Mouse (Mus musculus) frontal cortex, postnatal 14 days (tissue): ENCODE results near the gene Tbx1.

Experiments used
- DNase-seq, 2 experiments: peaks; one replicate each; pipeline ENCODE4 v3.0.0; 2022; ENCODE audit warnings: low spot score in 2 of 2

Tbx1 gene

DNA sequence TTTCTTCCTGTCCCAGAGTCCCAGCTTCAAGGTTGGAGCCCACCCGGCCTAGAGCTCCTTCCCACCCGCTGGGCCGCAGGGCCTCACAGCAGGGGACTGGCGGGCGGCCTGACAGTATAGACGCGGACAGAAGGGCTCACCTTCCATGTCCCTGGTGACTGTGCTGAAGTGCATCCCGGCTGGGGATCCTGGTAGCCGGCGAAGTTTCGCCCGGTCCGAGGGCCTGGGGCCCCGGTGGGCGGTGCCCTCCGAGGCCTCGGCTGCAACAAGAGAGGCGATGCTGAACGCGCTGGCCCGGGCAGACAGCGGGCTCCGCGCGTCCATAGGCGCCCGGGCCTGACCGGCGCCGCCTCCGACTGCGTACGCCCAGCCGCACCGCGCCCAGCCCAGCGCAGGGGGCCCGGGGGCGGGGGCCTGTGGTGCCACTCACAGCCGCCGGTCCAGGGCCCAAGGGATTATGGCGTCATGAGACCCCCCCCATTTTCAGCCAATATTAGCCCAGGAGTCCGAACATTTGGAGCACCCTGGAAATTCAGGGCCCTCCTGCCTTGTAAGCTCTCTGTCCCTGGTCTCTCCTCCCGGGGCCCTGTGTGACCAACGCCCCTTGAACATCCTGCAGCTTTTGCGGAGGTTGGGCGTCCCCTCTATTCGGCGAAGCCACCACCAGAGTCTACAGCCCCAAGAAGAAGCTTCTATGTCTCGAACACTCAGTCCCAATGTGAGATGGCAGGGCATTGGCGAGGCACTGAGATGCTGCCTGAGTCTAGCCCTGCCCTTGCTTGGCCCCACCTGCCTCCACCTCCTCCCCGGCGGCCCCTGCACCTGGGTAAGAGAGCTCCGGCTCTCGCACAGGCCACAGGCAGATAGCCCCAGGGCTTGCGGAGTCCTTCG, 2.4 kb downstream of the Tbx1 start:
- no peak for DNase-seq

DNA sequence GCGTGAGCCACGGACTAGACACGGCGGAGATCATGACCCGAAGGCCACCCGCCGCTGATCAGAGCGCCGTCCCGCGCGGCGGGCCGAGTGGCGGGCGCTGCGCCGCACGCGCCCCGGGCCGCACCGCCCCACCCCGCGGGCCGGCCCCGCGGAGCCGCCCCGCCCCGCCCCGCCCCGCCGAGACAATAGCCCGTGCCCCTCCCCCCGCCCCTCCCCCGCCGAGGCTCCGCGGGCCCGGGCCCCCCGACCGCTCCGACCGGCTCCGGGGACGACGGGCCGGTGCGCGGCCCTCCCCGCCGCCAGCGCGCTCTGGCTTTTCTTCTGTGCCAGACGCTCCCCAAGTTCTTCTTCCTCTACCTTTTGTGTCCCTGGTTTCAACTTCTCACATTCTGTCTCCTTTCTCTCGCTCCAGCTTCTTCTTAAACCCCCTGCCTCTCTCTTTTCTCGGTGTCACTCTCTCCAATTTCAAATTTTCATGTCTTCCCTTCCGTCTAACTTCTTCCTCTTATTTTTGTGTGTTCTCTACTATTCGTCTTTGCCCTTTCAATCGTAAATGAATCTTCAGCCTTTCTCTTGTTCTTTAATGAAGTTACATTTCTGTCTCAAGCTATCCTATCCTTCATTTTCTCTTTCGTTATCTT, 3.4 kb downstream of the Tbx1 start:
- no peak for DNase-seq

DNA sequence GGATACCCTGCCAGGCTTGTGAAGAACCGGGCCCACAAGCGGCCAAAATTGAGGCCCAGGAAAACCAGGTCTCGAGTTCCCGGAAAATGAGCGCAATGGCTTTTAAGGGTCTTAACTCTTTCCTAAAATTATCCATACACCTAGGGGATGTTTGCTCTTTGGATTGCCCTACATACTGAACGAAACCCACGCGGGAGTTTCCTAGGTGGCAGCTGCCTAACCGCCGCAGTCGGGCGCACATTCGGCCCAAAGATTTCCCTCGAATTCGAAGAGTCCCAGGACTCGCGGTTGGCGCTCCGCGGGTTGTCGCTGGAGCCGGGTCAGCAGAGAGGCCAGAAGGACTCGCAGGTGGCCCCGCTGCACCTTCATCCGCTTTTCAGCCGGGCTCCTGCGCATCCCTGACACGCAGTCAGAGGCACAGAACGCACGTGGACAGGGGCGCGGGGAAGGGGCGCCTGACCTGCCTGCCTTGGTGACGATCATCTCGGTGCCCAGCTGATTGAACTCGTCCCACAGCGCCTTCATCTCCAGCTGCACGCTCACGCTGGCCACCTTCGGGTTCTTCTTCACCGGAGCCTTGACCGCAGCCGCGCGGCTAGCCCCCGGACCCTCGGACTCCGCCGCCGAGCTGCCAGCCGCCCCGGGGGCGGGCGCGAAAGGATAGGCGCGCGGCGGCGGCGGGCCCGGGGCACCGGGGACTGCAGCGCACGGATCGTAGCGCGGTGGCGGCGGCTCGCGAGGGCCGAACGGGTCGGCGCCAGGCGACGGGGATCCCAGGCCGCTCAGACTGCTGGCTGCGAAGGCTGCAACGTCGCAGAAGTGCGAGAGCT, 4.2 kb downstream of the Tbx1 start:
- no peak for DNase-seq

DNA sequence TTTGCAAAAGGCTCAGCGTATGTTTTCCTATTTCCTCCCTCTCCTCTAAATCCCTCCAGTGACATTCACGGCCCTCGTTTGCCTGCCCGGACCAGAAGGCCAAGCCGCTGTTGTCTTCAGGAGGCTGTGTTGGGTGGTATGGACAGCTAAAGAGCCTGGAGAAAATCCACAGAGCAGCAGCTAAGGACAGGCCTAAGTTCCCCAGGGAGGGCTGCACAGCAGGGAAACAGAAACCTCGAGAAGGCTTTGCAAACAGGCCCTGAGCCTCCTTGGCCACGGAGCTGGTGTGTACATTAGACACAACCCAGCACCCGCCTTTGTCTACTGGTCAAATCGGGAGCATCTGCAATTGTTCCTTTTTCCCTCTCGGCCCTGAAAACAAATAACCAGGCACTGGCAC, 4.8 kb downstream of the Tbx1 start:
- DNase-seq: no peak

DNA sequence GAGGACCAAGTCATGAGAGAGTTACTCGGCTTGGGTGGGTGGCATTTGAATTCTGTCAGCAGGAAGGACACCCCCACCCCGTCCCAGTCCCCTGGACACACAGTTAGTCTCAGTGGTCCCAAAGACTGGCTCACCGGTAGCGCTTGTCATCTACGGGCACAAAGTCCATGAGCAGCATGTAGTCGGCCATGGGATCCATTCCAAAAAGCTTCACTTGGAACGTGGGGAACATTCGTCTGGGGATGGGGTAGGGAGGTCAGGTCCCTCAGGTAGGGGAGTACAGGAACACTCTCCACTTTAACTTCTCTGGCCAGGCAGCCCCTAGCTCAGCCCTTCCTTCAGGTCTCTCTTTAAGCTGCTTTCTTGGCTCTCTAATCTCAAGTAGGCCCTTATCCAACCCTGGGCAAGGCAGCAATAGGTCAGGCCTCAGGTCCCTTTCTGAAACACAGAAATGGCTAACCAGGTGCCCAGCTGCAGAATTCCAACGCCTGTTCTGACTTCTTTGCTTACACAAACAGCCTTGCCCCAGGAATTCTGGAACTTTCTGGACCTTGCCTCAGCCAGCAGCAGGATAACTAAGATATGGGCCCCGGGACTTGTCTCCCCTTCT, 5.5 kb downstream of the Tbx1 start:
- DNase-seq: no peak

DNA sequence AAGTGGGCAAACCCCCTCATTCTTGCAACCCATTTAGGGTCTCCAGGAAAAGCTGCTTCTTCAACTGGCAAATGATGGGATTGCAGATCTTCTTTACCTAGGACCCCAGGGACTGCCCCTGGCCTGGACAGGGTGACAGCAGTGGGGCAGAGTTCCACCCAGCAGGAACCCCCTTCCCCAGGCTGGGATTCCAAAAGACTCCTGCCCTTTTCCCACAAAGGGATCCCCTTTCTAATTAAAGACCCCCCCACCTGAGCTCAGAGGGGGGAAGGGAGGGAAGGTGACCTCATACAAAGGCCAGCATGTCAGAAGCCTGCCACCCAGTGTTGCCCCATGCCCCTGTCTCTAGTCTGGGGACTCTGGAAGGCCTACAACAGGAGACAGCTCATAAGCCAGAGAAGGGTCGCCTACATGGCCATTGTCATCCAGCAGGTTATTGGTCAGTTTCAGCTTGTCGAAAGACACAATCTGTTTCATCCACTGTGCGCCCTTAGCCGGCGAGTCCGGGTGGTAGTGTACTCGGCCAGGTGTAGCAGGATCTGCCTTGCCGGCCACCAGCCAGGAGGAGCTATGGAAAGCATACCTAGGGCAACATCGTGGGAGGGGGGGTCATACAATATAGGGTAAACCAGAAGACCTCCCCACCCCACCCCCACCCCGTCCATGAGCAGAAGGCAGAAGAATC, 6.7 kb downstream of the Tbx1 start:
- DNase-seq: no peak

DNA sequence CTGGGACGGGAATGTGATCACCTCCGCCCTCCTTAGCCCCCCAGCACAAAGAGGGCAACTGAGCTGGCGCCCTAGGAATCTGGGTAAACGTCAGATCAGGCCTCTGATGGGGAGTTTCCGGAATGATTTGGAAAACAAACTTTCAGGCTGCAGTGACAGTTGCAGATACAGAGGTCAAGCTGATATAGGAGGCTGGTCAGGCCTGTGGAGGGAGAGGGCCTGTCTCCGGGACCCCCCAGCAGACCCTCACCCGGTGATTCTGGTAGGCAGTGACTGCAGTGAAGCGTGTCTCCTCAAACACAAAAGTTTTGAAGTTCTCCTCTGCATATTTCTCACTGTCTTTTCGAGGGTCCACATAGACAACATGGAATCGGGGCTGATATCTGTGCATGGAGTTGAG, 7.3 kb downstream of the Tbx1 start:
- no peak for DNase-seq

DNA sequence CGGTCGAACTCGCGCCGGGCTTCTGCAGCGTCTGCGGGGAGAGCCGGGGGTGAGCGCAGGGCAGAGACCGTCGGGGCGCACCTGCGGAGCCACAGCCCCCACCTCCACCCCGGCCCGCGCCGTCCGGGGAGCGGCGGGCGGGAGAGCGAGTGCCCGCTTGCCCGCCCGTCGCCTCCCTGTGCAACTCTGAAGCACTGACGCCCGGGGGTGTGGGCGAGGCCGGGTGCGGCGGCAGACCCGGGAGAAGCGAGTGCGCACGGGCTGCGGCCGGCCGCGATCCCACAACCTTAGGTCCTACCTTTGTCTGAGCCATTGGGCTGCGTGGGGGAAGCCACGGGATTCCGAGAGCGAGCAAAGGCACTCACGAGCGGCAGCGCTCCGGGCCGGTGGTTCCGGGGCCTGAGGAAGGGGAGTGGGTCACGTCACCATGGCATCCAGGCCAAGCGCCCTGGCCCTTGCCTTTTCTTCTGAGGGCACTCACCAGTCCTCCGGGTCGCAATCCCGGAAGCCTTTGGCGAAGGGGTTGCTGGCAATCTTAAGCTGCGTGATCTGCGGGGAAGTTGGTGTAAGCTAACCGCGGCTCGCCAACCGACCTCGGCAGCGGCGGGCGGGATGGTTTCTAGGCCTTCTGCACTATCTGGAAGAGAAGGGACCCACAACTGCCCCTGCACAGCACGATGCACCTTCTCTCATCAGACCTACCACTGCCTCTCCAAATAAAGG, 7.9 kb downstream of the Tbx1 start:
- no peak for DNase-seq

DNA sequence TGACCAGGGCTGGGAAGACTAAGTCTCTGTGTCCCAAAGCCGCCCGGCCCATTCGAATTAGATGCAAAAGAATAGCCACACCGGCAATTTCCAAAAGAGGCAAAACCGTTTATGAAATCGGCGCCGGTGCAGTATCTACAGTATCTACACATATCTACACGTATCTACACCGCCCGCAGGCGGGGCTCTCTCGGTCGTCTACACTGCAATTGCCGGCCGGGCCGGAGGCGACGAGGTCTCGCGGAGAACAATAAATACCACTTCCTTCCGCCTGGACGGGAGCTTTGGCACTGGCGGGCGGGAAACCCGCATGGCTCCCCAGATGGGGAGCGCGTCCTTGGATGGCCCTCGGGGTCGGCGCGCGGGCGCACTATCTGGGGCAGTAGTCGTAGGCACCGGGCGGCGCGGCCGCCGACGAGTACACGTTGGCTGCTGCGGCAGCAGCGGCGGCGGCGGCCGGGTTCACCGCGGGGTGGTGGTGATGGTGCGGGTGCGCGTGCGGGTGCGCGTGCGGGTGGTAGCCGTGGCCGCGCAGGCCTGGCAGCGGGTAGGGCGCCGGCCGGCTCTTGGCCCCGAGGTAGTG, 8.8 kb downstream of the Tbx1 start:
- no peak for DNase-seq

DNA sequence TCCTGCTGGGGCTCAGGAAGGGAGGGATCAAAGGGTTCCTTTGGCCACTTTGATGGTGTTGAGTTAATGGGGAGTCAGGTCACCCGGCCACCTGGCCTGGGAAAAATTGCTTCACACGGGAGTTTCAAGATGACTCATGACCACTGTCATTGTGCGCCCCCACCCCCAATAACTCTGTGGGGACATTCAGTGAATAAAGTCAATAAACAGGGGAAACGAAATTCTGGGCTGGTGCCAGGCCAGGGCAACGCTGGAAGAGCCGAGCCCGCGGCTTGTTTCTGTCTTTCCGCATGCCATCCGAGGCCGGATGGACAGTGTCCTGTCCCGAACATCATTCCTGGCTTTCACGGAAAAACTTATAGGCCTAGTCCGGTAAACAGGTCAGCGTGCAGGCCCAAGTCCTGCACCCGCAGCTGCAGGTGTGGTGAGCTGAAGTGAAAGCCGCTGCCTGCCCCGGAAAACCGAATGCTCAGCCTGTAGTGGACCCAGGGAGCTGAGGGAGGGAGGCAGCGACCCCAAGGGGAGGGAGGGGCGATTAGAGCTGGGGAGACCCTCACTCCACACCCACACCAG, 9.3 kb downstream of the Tbx1 start:
- DNase-seq: no peak

DNA sequence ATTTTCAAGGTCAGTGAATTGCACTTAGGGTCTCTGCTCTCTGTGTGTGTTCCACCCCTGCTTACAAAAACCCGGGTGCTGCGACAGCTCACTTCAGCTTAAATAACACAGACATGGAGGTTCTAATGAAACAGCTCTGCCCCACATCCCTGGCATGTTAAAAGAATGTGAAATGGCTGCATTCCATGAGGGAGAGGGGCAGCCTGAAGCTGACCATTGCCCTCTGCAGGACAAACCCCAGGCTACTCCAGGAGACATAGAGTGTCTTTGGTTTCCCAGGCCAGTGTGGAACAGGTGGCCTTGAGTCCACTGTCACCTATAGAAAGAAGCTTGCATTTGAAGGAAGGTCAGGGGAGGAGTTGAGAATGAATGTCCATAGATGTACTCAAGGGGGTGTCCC, 10.1 kb downstream of the Tbx1 start:
- no peak for DNase-seq

DNA sequence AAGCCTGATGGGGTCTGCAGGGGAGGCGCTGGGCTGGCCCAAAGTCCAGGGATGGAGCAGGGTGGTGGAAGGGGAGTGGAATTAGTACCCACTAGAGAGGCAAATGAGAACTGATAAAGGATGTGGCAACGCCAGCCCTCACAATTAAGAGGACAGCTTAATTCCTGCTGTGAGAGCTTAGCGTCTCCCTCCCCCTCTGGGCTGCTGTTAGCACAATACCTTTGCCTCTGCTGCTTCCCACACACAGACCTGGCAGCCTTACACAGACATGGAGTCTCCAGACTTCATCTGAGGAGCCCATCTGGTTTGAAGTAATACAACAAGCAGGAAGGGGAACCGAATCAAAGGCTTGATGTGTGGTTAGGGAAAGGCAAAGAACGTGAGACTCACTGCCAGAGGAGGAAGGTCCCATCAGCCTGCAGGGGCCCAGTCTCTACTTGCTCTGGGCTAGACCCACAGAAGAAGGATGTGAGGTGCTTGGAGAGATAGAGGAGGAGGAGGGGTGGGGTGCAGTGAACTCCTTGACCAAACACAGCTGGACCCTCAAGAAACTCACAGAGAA, 12.8 kb downstream of the Tbx1 start:
- DNase-seq: no peak

DNA sequence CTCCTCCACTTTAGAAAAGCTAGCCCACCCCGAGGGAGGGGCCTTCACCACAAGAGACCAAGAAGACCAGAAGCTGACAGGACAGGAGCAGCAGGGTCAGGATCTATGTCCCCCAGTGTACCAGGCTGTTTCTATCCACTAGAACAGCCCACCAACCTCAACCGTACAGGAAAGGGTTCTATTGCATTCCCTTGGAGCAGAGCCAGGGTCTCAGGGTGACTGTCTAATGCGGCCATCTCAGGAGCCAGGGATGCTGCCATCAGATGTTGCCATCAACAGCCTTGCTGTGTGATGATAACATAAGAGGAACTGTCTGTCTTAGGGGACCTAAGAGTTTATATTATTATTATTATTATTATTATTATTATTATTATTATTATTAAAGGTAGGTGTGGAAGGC, 13.4 kb downstream of the Tbx1 start:
- DNase-seq: no peak

DNA sequence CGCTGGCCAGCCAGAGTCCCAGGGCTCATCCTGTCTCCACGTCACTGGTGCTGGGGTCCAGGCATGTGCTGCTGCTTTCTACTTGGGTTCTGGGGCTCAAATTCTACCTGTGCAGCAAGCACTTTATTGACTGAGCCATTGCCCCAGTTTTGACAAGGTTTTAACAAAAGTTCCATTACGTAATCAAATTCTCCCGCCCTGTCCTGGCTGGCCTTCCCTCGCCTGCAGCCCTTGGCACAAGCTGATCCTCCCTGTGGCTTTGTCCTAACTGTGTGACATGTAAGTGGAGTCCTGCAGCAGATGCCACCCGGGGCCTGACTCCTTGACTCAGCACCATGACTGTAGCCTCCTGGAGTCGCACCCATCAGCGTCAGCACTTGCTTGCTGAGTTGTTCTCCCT, 16.3 kb downstream of the Tbx1 start:
- DNase-seq: no peak

DNA sequence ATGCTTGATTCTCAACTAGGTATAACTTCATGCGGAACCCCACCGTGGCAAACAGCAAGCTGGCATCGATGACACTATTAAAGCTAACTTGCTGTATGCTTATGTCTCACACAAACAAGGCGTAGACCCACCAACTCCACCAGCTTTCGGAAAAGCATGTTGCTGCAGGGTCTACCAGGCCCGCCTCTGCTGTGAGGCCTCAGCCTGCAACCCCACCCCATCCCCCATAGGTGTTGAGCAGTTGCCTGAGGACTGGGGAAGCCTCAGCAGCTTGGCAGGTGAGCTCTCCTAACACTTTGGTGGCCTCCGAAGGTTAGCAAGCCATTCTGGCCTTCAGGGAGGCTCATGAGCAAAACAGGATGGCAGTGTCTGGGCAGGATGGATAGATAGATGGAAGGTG, 21.9 kb downstream of the Tbx1 start:
- no peak for DNase-seq

DNA sequence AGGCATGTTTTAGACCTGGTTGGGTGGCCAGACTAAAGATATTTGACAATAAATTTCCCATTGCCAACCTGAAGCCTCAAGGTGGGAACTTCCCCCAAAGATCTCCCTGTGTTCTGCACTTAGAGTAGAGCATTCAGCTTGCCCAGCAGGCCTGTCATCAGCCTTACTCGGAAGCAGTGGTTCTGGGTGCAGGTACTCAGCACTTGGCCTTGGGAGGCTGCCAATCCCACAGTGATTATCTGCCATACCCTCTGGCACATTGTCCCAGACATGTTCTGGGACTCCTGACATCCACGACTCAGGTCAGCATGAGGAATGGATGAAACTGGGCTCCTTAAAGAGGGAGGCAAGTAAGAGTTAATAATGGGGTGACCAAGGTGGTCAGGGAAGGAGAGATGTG, 26.0 kb downstream of the Tbx1 start:
- DNase-seq: no peak

DNA sequence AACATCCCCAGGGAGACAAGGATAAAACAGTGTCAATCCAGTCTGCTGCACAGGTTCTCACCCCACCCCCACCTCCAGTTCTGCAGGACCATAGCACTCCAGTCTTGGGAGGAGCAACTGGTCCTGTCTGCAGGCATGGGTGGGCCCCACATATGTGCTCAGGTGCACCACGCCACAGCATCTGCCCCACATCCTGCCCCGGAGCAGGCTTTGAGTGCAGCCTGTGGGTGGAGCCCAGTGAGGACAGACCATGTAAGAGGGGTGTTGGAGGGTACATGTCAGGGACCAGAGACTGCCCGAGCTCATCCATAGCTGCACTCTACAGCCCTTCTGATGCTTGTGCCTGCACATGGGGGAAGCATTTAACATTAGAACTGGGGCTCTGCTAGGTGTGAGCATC, 34.0 kb downstream of the Tbx1 start:
- DNase-seq: no peak

DNA sequence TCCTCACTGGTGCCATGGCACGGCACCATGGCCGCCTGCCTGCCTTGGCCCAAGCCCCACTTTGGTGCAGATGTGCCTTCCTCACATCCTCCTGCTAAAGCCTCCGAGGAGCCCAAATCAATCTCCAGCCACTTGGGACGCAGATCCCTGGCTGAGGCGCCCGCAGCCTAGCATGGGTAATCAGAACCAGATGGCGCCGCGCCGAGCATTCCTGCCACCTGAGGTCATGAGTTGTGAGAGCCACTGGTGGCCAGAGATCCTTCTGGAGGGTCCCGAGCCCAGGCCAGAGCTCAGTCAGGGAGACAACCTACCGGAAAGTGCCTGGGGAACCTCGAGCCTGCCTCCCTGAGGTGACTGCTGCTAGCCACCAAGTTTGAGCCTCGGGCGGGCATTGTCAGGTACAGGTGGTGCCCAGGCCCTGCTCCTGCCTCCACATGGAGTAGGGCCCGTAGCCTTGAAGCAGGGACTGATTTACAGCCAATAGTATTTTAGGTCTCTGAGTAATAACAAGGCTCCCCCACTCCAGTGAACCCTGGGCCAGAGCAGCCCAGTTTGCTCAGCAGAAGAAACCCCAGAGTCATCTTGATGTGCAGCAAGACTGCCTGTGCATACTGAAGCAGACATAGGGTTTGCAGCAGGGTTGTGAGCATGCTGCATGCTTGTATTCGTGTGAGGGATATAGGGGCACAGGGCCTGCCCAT, 35.1 kb downstream of the Tbx1 start:
- no peak for DNase-seq

DNA sequence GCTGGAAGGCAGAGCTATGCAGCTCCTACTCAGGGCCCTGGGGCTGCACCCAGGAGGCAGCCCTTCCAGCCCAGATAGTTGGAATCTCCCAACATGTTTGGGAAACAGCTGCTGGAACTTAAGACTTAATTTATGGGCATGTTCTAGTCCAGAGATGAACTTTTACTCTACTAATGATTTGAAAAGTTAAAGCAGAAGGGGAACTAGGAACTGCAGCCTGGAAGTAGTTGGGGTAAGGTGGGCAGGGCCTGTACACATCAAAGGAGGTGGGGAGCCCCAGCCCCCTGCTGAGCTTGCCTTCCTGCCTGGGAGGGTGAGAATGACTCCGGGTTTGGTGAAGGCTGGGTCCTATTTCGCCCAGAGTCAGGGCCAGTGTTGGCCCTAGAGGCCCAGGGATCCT, 35.8 kb downstream of the Tbx1 start:
- no peak for DNase-seq
